Mouse (Mus musculus): ENCODE data around the gene Dxo. TPM values are rescaled to one million over a fixed set of nuclear protein-coding genes. Genes with fewer than 3 reads are reported as not detected.
"Not testable (repeated sequence)": the region's sequence is repeated elsewhere in the genome, so short reads cannot be mapped to it uniquely, and the experiment has no call there.

Gene Dxo
- polyA plus RNA-seq, 1 experiment from 2014 or later: 56.3 TPM

- ATAC-seq (replicated peaks; ENCODE audit: low FRiP score) (no peak), DNase-seq (ENCODE audit: low spot score) (no peak)
- Histone ChIP-seq H3K4me3 (ENCODE audit: low read depth, low read length) (no peak overlapping the region), H3K27ac (ENCODE audit: low read depth, low read length) (no peak overlapping the region), H3K27me3 (replicated peaks; ENCODE audit: control insufficient read depth, insufficient read depth, low read length) (no peaks in the 10 kb centered on the region), H3K36me3 (ENCODE audit: control insufficient read depth, insufficient read depth, low read length) (no peaks in the 10 kb centered on the region), H3K4me1 (replicated peaks; ENCODE audit: control insufficient read depth, insufficient read depth, low read length) (no peaks in the 10 kb centered on the region), H3K9ac (ENCODE audit: low read depth, low read length) (no peak overlapping the region), H3K9me3 (ENCODE audit: control insufficient read depth, low read length) (no peaks in the 10 kb centered on the region), H3K4me2 (no peak overlapping the region)
- 64% methylated on average over 15 of the region's 15 CpGs for WGBS
Measured at GRCm38 (mm10) chr17:34811275-34811674, 25.5 kb upstream of the Dxo start.

- ATAC-seq (replicated peaks; ENCODE audit: low FRiP score); H3K27ac ChIP-seq (ENCODE audit: low read depth, low read length); H3K36me3 ChIP-seq (ENCODE audit: control insufficient read depth, insufficient read depth, low read length); H3K4me1 ChIP-seq (replicated peaks; ENCODE audit: control insufficient read depth, insufficient read depth, low read length); H3K4me3 ChIP-seq (ENCODE audit: low read depth, low read length); H3K9me3 ChIP-seq (ENCODE audit: control insufficient read depth, low read length); H3K9ac ChIP-seq (ENCODE audit: low read depth, low read length); H3K4me2 ChIP-seq; H3K27me3 ChIP-seq (replicated peaks; ENCODE audit: control insufficient read depth, insufficient read depth, low read length); DNase-seq (ENCODE audit: low spot score): not testable (repeated sequence)
- 48% methylated on average over 12 of the region's 12 CpGs for WGBS
Measured at GRCm38 (mm10) chr17:34813747-34814146, 23.1 kb upstream of the Dxo start.

GRCm38 (mm10) chr17:34814818-34815370 is 21.9 kb upstream of the Dxo start:
- 69% methylated on average over 7 of the region's 7 CpGs for WGBS
- H3K4me2 ChIP-seq: no peak overlapping the region
- H3K9ac ChIP-seq (ENCODE audit: low read depth, low read length): no peak overlapping the region
- DNase-seq (ENCODE audit: low spot score): no peak
- no peaks in the 10 kb centered on the region for H3K9me3 ChIP-seq (ENCODE audit: control insufficient read depth, low read length)
- ATAC-seq (replicated peaks; ENCODE audit: low FRiP score): no peak
- H3K4me1 ChIP-seq (replicated peaks; ENCODE audit: control insufficient read depth, insufficient read depth, low read length): no peaks in the 10 kb centered on the region
- H3K27me3 ChIP-seq (replicated peaks; ENCODE audit: control insufficient read depth, insufficient read depth, low read length): no peaks in the 10 kb centered on the region
- no peak overlapping the region for H3K4me3 ChIP-seq (ENCODE audit: low read depth, low read length)
- no peak overlapping the region for H3K27ac ChIP-seq (ENCODE audit: low read depth, low read length)
- no peaks in the 10 kb centered on the region for H3K36me3 ChIP-seq (ENCODE audit: control insufficient read depth, insufficient read depth, low read length)

GRCm38 (mm10) chr17:34830776-34831175 is 6.0 kb upstream of the Dxo start:
- not testable (repeated sequence) for H3K4me2 ChIP-seq; H3K27ac ChIP-seq (ENCODE audit: low read depth, low read length); H3K27me3 ChIP-seq (replicated peaks; ENCODE audit: control insufficient read depth, insufficient read depth, low read length); ATAC-seq (replicated peaks; ENCODE audit: low FRiP score); H3K4me1 ChIP-seq (replicated peaks; ENCODE audit: control insufficient read depth, insufficient read depth, low read length); DNase-seq (ENCODE audit: low spot score); H3K9ac ChIP-seq (ENCODE audit: low read depth, low read length); H3K9me3 ChIP-seq (ENCODE audit: control insufficient read depth, low read length); H3K4me3 ChIP-seq (ENCODE audit: low read depth, low read length)
- H3K36me3 ChIP-seq (ENCODE audit: control insufficient read depth, insufficient read depth, low read length): peaks cover 28% of the 10 kb centered on the region
- WGBS: 89% methylated on average over 1 of the region's 1 CpGs

GRCm38 (mm10) chr17:34836155-34836855 is 514 bp upstream of the Dxo start:
- DNase-seq (ENCODE audit: low spot score) (no peak), ATAC-seq (replicated peaks; ENCODE audit: low FRiP score) (peak; percentile 78)
- H3K9ac ChIP-seq (ENCODE audit: low read depth, low read length): peak overlapping the region; percentile 66
- peaks cover 24% of the 10 kb centered on the region for H3K4me1 ChIP-seq (replicated peaks; ENCODE audit: control insufficient read depth, insufficient read depth, low read length)
- no peak overlapping the region; the same call in 1 of the 2 replicates for H3K27ac ChIP-seq (ENCODE audit: low read depth, low read length)
- peaks cover 10% of the 10 kb centered on the region for H3K36me3 ChIP-seq (ENCODE audit: control insufficient read depth, insufficient read depth, low read length)
- peak overlapping the region; percentile 71 for H3K4me3 ChIP-seq (ENCODE audit: low read depth, low read length)
- WGBS: 5% methylated on average over 45 of the region's 48 CpGs
- H3K9me3 ChIP-seq (ENCODE audit: control insufficient read depth, low read length): no peaks in the 10 kb centered on the region
- peak overlapping the region; percentile 92 for H3K4me2 ChIP-seq
- H3K27me3 ChIP-seq (replicated peaks; ENCODE audit: control insufficient read depth, insufficient read depth, low read length): no peaks in the 10 kb centered on the region

GRCm38 (mm10) chr17:34837464-34838324 is 875 bp downstream of the Dxo start:
- Histone ChIP-seq H3K4me3 (ENCODE audit: low read depth, low read length) (peak overlapping the region; percentile 71), H3K9me3 (ENCODE audit: control insufficient read depth, low read length) (no peaks in the 10 kb centered on the region), H3K27me3 (replicated peaks; ENCODE audit: control insufficient read depth, insufficient read depth, low read length) (no peaks in the 10 kb centered on the region), H3K9ac (ENCODE audit: low read depth, low read length) (peak overlapping the region; percentile 74), H3K36me3 (ENCODE audit: control insufficient read depth, insufficient read depth, low read length) (peaks cover 17% of the 10 kb centered on the region; the same call in 1 of the 2 replicates), H3K4me2 (peak overlapping the region; percentile 92), H3K4me1 (replicated peaks; ENCODE audit: control insufficient read depth, insufficient read depth, low read length) (peaks cover 27% of the 10 kb centered on the region), H3K27ac (ENCODE audit: low read depth, low read length) (peak overlapping the region; percentile 57)
- ATAC-seq (replicated peaks; ENCODE audit: low FRiP score) (0 out of 2 replicates have a peak, but pooled peaks have one; percentile 4), DNase-seq (ENCODE audit: low spot score) (no peak)
- 35% methylated on average over 43 of the region's 43 CpGs for WGBS

GRCm38 (mm10) chr17:34838785-34839184 is 2.0 kb downstream of the Dxo start:
- Histone ChIP-seq H3K4me3 (ENCODE audit: low read depth, low read length) (no peak overlapping the region), H3K27me3 (replicated peaks; ENCODE audit: control insufficient read depth, insufficient read depth, low read length) (no peaks in the 10 kb centered on the region), H3K4me2 (0 out of 2 replicates have a peak overlapping the region, but pooled peaks have one; percentile 22), H3K27ac (ENCODE audit: low read depth, low read length) (no peak overlapping the region), H3K9ac (ENCODE audit: low read depth, low read length) (no peak overlapping the region; the same call in 1 of the 2 replicates), H3K9me3 (ENCODE audit: control insufficient read depth, low read length) (no peaks in the 10 kb centered on the region), H3K4me1 (replicated peaks; ENCODE audit: control insufficient read depth, insufficient read depth, low read length) (peaks cover 27% of the 10 kb centered on the region), H3K36me3 (ENCODE audit: control insufficient read depth, insufficient read depth, low read length) (peaks cover 21% of the 10 kb centered on the region; the same call in 1 of the 2 replicates)
- 89% methylated on average over 7 of the region's 7 CpGs for WGBS
- no peak for ATAC-seq (replicated peaks; ENCODE audit: low FRiP score)
- no peak for DNase-seq (ENCODE audit: low spot score)

GRCm38 (mm10) chr17:34840736-34841307 is 4.0 kb downstream of the Dxo start:
- peak overlapping the region; percentile 35 for H3K9ac ChIP-seq (ENCODE audit: low read depth, low read length)
- ATAC-seq (replicated peaks; ENCODE audit: low FRiP score) (peak; percentile 39), DNase-seq (ENCODE audit: low spot score) (no peak)
- 72% methylated on average over 6 of the region's 6 CpGs for WGBS
- peak overlapping the region; percentile 24 for H3K4me2 ChIP-seq
- H3K9me3 ChIP-seq (ENCODE audit: control insufficient read depth, low read length): no peaks in the 10 kb centered on the region
- no peak overlapping the region for H3K4me3 ChIP-seq (ENCODE audit: low read depth, low read length)
- H3K27ac ChIP-seq (ENCODE audit: low read depth, low read length): peak overlapping the region; percentile 51
- H3K27me3 ChIP-seq (replicated peaks; ENCODE audit: control insufficient read depth, insufficient read depth, low read length): no peaks in the 10 kb centered on the region
- H3K36me3 ChIP-seq (ENCODE audit: control insufficient read depth, insufficient read depth, low read length): peaks cover 30% of the 10 kb centered on the region; the same call in 1 of the 2 replicates
- H3K4me1 ChIP-seq (replicated peaks; ENCODE audit: control insufficient read depth, insufficient read depth, low read length): peaks cover 24% of the 10 kb centered on the region

Measured in liver, embryonic 11.5 days (tissue).